Mouse (Mus musculus) frontal cortex, postnatal 10 days (tissue): ENCODE data around the gene E130308A19Rik.
A peak's percentile ranks its signal among the peaks of the same experiment; 100 is the strongest.
"Not testable (repeated sequence)": the region's sequence is repeated elsewhere in the genome, so short reads cannot be mapped to it uniquely, and the experiment has no call there.

ENCODE experiments used
- DNase-seq, 2 experiments: peaks; one replicate each; pipeline ENCODE4 v3.0.0; 2022; ENCODE audit warnings: low spot score in 2 of 2, mixed read lengths in 1 of 2

Gene E130308A19Rik

DNA sequence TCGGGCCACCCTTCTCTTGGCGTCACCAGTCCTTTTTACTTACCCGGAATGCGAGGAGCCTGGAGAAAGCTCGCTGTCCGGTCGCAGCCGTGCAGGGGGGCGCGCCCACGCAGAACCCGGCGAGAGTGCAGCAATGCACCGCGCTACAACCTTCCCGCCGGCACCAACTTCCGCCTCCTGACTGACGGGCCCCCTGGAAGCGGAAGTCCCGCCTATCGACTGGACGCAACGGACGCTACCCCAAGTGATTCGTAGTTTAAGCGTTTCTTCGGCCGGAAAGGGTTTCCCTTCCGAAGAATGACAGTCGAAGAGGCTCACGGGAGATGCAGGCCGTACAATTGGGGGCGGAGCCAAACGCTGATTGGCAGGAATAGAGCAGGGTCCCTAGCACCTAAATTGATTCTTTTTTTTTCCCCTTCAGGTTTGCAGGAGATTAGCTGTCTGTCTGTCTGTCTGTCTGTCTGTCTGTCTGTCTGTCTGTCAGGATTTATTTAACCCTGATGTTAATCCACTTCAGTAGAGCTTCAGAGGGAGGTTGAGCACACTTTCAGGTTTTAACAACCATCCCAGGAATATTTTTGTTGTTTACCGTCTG, 157.8 kb downstream of the E130308A19Rik start:
- peak; percentile 94 for DNase-seq

DNA sequence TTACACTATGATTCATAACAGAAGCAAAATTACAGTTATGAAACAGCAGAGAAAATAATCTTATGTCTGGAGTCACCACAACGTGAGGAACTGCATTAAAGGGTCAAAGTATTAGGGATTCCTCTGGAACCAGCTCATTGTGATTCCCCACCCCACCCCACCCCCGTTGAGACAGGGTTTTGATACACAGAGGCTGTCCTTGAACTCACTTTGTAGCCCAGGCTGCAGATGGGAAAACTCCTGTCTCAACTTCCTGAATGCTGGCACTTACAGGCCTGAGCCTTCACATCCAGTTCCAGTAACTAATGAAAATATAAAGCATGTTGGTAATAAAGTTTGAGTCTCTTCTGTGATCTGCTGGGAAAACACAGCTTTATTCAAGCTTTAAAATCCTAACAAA, 159.4 kb downstream of the E130308A19Rik start:
- no peak for DNase-seq

DNA sequence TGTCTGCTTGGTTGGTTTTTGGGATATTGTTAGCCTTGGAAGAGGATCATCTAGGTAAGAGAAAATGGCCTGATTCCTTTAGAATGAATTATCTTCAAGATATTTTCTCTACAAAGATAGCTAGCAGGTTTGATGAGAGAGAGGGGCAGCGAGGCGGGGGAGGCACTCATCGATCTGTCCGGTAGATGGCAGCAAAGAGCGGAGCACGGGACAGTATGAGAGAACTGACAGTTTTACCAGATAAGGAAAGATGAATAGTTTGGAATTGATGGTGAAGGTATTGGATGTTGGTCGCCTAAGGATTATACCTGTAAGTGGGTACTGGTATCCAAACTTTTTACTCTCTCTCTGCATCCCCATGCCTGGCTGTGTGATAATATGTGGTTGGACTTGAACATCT, 160.7 kb downstream of the E130308A19Rik start:
- DNase-seq = peak in 1 of 2 experiments; percentile 69

DNA sequence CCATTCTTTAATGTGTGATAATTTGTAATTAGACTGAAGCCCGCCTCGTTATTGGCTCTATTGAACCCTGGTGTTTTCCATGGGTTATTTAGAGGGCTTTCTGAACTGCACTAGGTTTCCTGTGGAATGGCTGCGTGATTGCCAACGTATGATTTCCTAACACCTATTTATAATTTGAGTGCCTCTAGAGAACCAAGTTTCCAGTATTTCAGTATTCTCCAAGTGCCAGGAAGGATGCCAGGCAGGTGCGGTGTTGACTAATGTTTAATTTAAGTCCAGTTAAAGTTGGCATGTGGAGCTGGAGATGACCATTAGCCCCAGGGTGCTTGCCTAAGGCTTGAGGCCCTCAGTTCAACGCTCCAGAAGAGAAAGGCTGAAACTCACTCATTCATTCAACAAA, 161.1 kb downstream of the E130308A19Rik start:
- no peak for DNase-seq

DNA sequence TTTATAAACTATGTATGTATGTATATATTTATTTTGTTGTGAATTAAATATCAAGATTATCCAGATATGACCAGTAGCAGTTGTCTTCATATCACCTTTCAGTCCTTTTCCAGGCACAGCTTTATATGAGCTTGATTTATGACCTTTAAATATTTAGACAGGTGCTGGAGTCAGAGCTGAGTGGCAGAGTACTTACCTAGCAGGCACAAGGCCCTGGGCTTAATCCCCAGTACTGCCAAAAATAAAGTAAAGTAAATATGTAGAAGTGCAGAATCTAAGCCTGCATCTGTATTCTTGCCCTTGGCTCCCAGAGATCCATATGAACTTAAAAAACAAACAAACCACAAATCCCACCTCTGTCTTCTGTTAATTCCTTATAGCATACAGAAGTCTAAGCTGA, 163.0 kb downstream of the E130308A19Rik start:
- DNase-seq = no peak

DNA sequence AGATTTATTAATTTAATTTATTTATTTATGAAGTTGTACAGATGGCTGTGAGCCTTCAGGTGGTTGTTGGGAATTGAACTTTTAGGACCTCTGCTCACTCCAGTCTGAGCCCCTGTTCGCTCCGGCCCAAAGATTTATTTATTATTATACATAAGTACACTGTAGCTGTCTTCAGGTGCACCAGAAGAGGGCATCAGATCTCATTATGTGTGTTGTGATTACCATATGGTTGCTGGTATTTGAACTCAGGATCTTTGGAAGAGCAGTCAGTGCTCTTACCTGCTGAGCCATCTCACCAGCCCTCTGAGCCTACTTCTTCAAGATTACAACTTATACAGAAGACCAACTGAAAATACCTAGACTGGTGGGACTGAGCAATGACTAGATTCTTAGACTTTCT, 167.6 kb downstream of the E130308A19Rik start:
- not testable (repeated sequence) for DNase-seq

DNA sequence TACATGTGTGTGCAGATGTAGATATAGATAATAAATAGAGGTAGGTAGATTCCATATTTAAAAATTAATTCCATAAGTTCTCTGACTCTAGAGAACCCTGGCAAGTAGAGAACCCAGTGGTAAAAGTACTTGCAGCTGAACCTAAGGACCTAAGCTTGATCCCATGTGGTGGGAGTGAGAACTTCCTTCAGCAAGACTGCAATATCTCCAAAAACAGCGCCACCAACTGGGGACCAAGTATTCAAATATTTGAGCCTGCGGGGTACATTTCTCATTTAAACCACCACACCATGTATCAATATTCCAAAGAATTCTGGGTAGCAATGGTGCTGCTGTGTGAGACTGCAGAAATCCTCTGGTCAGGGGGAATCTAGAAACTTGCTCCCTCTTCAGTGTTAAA, 168.1 kb downstream of the E130308A19Rik start:
- no peak for DNase-seq

DNA sequence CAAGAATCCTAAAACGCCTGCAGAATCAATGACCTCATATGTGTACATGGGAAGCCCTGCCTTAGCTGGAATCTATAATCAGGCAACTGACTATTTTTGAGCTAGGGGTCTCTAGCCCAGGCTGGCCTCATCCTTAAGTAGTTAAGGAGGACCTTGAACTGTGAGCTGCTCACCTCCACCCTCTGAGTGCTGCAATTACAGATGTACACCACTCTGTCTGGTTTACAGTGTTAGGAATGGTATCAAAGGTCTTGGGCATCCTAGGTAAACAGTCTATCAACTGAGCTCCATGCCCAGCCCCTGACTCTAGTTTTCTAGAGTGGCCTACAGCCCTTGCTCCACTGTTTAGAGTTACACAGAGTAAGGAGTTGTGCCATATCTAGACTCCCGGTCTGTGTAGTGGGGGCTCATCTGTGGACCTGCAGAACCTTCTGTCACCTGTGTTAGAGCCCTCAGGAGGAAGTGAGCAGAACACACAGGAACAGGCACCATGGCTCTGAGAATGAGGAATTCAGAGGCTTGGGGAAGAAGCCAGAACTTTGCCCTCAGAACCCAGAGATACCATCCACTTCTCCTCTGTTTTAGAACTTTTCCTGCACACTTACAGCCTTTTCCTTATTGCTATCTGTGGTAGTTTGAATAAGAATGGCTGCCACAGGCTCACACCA, 169.9 kb downstream of the E130308A19Rik start:
- no peak for DNase-seq

DNA sequence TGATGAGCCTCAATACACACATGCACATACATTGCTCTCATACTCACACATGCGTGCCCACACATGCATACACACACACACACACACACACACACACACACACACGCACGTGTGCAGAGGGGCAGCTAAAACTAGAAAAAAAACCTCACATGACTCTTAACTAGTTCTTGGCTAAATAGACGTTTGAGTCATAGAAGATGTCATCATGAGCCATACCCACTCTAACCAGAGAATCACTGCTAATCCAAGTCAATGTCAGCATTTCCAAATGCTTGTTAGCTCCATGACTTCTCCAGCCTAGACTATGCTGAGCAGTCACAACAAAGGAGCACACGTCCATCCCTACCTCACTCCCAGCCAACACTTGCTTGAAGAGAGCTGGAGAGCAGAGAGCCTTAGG, 174.2 kb downstream of the E130308A19Rik start:
- DNase-seq = no peak

DNA sequence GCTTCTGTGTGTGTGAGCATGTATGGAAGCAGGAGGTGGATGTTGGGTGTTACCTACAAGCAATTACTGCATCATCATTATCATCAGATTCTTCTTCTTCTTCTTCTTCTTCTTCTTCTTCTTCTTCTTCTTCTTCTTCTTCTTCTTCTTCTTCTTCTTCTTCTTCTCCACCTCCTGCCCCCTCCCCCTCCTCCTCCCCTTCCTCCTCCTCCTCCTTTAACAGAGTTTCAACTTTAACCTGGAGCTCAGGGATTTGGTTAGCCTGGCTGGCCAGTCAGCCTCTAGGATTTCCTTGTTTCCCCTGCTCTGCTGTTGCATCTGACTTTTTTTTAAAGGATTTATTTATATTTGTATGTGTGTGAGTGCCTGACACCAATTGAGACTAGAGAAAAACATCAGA, 175.5 kb downstream of the E130308A19Rik start, which contains the start of gene Inip:
Gene Inip (minus strand): TSS at position 101 of the 400 bp plus-strand sequence.
- no peak for DNase-seq

DNA sequence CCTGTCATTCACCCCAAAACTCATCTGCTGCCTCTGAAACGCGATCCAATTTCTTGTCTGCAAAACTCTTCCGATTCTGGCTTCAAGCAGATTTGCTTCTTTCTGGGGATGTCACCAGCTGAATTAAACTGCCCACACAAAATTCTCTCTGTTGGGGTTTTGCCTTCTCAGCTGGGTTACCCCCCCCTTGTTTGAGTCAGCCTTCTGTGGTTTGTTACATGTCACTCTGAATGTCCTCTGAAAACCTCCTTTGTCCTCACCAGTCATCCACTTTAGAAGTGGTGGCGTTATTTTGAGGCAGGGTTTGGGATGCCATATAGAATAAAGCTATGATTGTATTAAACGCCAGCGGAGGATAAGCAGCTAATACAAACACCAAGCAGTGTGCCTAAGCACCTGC, 176.1 kb downstream of the E130308A19Rik start:
- DNase-seq = no peak

DNA sequence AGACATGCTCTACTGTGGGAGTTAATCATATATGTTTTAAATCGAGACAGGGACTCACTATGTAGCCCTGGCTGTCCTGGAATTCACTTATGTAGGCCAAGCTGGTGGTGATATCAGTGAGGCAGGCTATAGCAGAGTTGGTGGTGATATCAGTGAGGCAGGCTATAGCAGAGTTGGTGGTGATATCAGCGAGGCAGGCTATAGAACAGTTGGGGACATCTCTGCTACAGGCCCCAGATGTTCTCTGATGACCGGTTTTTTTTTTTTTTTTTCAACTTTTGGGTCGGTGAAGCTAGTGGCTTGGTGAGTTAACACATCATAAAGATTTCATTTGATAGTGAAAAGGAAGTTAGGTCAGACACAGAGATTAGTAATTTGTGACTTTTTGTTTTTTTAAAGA, 176.8 kb downstream of the E130308A19Rik start:
- no peak for DNase-seq

DNA sequence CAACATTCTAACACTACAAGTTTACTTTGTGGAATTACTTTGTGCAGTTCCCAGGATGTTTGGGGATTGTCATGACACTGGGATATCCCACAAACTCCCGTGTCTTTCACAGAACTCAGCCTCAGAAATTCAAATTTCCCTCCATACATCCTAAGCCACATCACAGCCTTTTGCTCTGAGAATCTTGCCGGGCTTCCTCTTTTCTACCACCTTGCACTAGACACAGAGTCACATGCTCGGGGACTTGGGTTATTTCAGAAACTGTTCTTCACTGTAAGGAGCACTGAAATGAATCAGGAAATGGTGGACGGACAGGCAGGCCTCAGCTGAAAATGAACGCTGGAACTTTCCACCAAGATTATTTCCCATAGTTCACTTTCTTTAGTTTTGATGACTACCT, 177.3 kb downstream of the E130308A19Rik start:
- DNase-seq = no peak

DNA sequence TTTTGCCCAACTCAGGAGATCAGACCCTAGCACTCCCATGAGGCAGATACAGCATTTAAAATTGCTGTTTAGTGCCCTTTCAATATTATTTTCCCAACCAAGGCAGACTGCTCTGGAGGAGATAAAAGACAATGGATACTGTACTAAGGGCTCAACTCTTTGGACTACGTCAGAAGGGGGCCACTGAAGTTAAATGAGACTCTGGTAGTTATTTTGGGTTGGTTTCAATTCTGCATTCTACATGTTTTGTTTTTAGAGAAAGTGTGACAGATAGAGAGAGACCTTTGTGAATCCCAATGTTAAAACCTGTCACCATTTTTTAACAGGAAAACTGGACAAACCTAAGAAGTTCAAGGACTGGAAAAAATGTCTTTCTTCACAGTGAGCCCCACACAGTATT, 178.7 kb downstream of the E130308A19Rik start:
- DNase-seq = no peak

DNA sequence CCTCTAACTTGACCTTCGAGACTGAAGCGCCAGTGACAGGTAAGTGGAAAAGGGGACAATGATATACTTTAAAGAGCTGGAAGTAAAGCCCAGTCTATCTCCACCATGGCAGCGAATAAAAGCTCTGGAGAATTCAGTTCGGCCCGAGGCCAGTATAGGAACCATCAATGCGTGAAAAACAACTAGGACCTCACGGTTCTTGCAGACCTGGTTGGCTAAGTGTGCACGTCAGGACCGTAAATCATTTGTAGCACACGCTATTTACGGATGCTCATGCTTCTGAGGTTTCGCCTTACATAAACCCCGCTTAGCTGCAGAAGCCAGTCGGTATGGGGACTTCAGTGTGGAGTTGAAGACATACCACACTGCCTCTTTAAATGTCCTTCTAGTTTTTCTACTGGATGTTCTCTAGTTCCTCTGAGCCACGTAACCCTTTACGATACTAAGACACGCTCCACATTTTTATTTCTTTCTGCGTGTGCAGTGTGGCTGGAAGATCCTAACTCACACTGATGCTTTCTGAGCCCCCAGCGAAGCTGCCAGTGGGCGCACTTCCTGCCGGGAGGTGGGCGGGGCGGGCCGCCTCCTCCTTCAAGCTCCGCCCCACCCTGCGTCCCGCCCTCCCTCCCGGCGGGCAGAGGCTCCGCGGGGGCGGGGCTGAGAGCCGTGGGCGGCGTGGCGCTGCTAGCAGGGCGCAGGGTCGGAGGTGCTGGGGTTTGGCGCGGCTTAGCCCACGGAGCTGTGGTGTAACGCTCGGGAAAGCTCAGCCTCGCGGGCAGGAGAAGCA, 179.4 kb downstream of the E130308A19Rik start, which contains the start of gene Snx30:
Gene Snx30 (plus strand): TSS at position 660 of the 787 bp plus-strand sequence.
- peak; percentile 83 to 90 for DNase-seq

DNA sequence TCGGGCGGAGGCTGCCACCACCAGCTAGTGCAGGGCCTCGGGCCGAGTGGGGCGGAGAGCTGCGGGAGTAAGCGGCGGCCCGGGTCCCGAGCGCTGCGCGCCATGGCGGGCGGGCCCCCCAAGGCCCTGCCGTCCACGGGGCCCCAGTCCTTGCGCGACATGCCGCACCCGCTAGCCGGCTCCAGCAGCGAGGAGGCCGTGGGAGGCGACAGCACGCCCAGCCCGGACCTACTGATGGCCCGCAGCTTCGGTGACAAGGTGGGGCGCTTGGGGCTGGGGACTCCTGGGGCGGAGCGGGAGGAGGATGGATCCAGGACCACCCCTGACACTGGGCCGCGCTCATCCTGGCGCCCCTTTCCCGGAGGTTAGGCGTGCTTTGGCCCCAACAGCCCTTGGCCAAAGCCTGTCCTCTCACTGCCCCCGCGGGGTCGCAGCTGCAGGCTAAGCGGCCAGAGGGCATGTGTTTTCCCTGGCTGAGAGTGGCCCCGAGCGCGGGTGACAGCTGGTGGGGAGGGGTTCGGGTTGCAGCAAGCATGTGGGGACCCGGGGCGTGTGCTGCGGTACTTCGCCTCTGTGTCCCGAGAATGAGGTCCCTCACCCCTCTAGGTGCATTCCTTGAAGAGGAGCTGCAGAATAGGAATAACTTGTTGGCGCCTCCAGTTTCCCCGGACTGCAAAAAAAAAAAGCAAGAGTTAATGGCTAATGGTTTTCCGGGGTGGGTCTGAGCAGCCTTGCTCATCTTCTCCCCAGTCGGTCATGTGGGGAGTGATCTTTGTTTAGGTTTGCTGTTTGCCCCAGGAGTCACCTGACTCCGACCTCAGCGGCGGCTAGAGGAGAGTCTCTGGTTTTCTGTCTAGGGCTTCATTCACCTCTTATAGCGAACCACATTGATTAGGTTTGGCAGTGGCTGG, 180.2 kb downstream of the E130308A19Rik start:
- peak in 1 of 2 experiments; percentile 40 for DNase-seq

DNA sequence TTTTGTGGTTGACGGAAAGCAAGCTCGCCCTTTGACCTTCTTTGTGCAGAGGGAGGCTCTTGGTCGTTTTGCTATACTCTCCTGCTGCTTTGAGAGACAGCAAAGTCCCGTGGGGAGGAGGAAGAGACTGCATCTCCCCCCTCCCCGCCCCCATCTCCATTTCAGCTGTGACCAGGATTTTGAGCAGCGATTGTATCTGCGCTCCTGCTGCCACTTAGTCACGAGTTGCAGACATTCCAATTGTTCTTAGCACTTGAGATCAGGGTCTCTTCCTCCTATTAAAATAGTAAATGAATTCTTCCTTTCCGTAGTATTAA, 180.8 kb downstream of the E130308A19Rik start:
- no peak for DNase-seq

DNA sequence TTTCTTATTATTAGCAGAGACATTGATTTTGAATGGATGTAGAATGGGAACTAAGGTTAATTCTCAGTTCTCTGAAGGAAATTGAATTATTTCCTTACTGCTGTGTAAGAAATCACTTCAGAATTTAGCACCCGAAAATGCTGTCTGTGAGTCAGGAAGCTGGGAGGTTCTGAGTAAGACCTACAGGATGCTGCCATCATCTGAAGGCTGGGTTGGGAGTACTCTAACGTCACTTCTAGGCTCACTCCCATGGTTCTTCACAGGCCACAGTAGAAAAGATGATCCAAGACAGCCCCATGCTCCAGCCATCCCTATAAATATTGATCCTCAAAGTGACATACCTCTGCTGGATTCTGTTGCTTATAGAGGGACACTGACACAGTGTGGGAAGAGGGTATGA, 181.5 kb downstream of the E130308A19Rik start:
- no peak for DNase-seq

DNA sequence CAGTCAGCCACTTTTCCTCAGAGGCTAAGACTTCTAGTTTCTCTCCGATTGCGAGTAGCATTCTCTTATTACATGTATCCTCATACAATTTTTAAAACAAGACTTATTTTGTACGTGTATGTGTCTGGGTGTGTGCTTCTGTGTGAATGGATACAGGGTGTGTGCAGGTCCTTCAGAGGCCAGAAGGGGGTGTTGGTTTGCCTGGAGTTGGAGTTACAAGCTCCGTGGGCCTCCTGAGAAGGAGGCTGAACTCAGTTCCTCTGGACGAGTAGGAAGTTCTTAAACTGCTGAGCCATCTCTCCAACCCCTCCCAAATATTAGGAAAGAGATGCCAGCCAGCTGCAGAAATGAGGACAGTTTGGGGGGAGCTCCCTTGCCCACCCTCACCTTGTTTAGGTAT, 182.4 kb downstream of the E130308A19Rik start:
- DNase-seq = no peak
